Mouse (Mus musculus) C2C12 (cell line): Measurements from ENCODE around the gene Gm20532.

Experiments
- CEBPB ChIP-seq: IDR thresholded peaks from one replicate; pipeline ENCODE4 v1.6.1; 2011; ENCODE audit warnings: low read depth, mild to moderate bottlenecking, control low read depth, moderate library complexity
- CTCF ChIP-seq: IDR thresholded peaks from one replicate; pipeline ENCODE4 v1.5.1; 2011; ENCODE audit not compliant: control insufficient read depth, insufficient read depth, insufficient read length
- FOSL1 ChIP-seq: IDR thresholded peaks from one replicate; pipeline ENCODE4 v1.8.0; 2011; ENCODE audit warnings: mild to moderate bottlenecking, low read length; ENCODE audit not compliant: poor library complexity, insufficient read depth, severe bottlenecking
- MYOG ChIP-seq: IDR thresholded peaks from one replicate; pipeline ENCODE4 v1.6.1; 2011; ENCODE audit not compliant: control insufficient read depth, insufficient read length; ENCODE audit errors: extremely low read depth

GRCm38 (mm10) chr2:26605331-26605730 lies 18.9 kb downstream of the Gm20532 start:
- TF ChIP-seq CTCF (no peak), MYOG (no peak), FOSL1 (no peak), CEBPB (no peak)
